Mouse (Mus musculus): Measurements from ENCODE around the gene C2. TPM values are rescaled to one million over a fixed set of nuclear protein-coding genes. Genes with fewer than 3 reads are reported as not detected.
"Not testable (repeated sequence)": the region's sequence is repeated elsewhere in the genome, so short reads cannot be mapped to it uniquely, and the experiment has no call there.

The C2 gene
- polyA plus RNA-seq, 1 experiment from 2014 or later: 7.6 TPM

- DNase-seq (ENCODE audit: low spot score): no peak
Measured at GRCm38 (mm10) chr17:34837464-34838324, 60.4 kb downstream of the C2 start.

GRCm38 (mm10) chr17:34836856-34837221, 61.2 kb downstream of the C2 start, which contains the start of the genes Stk19 and Dxo:
Stk19 (minus strand) TSS chr17:34836945.
Dxo (plus strand) TSS chr17:34837019.
- peak; percentile 96 for DNase-seq (ENCODE audit: low spot score)

- DNase-seq (ENCODE audit: low spot score): no peak
Measured at GRCm38 (mm10) chr17:34836155-34836855, 61.8 kb downstream of the C2 start.

- DNase-seq (ENCODE audit: low spot score): not testable (repeated sequence)
Measured at GRCm38 (mm10) chr17:34830776-34831175, 67.3 kb downstream of the C2 start.

GRCm38 (mm10) chr17:34814818-34815370, 83.2 kb downstream of the C2 start:
- DNase-seq (ENCODE audit: low spot score): no peak

- peak; percentile 35 for DNase-seq (ENCODE audit: low spot score)
Measured at GRCm38 (mm10) chr17:34813747-34814146, 84.3 kb downstream of the C2 start.

Small RNA genes within 50 kb of the gene (microRNA-seq; reads per million reads assigned to microRNA genes)
- not detected for gene Mir6970 (ENCODE audit: borderline number of aligned reads)
- 4.2 reads per million, percentile 3 among the genes with 10 or more reads in this experiment for gene Mir6971 (ENCODE audit: borderline number of aligned reads)
- gene Mir6972 (ENCODE audit: borderline number of aligned reads): not detected

Other genes starting within 250 kb of the C2 start
- gene Tnxb, start 227.7 kb downstream of the C2 start, polyA plus RNA-seq (2015; fragmentation: Nextera tagmentation; extraction: Ambion mirVana): 0.54 and 0.59 TPM in 2 replicates
- 0.32 and 0.49 TPM in 2 replicates for gene C4b, start 154.4 kb downstream of the C2 start, polyA plus RNA-seq (2015; fragmentation: Nextera tagmentation; extraction: Ambion mirVana)
- not detected in 2 replicates for gene Cyp21a1, start 93.7 kb downstream of the C2 start, polyA plus RNA-seq (2015; fragmentation: Nextera tagmentation; extraction: Ambion mirVana)
- 39.3 and 48.6 TPM in 2 replicates for gene Stk19, start 61.3 kb downstream of the C2 start, polyA plus RNA-seq (2015; fragmentation: Nextera tagmentation; extraction: Ambion mirVana)
- 48.8 and 53.3 TPM in 2 replicates for gene Dxo, start 61.2 kb downstream of the C2 start, polyA plus RNA-seq (2015; fragmentation: Nextera tagmentation; extraction: Ambion mirVana)
- gene Skiv2l, start 48.1 kb downstream of the C2 start, polyA plus RNA-seq (2015; fragmentation: Nextera tagmentation; extraction: Ambion mirVana): 49.7 and 50.1 TPM in 2 replicates
- 82.4 and 88.6 TPM in 2 replicates for gene Nelfe, start 47.9 kb downstream of the C2 start, polyA plus RNA-seq (2015; fragmentation: Nextera tagmentation; extraction: Ambion mirVana)
- 5.2 and 6.2 TPM in 2 replicates for gene Cfb, start 35.7 kb downstream of the C2 start, polyA plus RNA-seq (2015; fragmentation: Nextera tagmentation; extraction: Ambion mirVana)
- gene Zbtb12, start 18.8 kb downstream of the C2 start, polyA plus RNA-seq (2015; fragmentation: Nextera tagmentation; extraction: Ambion mirVana): 1.6 and 1.7 TPM in 2 replicates
- not detected in 2 replicates for gene Gm20547, start 16.2 kb downstream of the C2 start, polyA plus RNA-seq (2015; fragmentation: Nextera tagmentation; extraction: Ambion mirVana)
- 38.6 and 47.9 TPM in 2 replicates for gene Ehmt2, start 204 bp upstream of the C2 start, polyA plus RNA-seq (2015; fragmentation: Nextera tagmentation; extraction: Ambion mirVana)
- 0.57 and 0.81 TPM in 2 replicates for gene Slc44a4, start 16.2 kb upstream of the C2 start, polyA plus RNA-seq (2015; fragmentation: Nextera tagmentation; extraction: Ambion mirVana)
- 25.7 and 28.2 TPM in 2 replicates for gene Neu1, start 33.0 kb upstream of the C2 start, polyA plus RNA-seq (2015; fragmentation: Nextera tagmentation; extraction: Ambion mirVana)
- 0.72 and 0.83 TPM in 2 replicates for gene Hspa1b, start 61.0 kb upstream of the C2 start, polyA plus RNA-seq (2015; fragmentation: Nextera tagmentation; extraction: Ambion mirVana)
- gene Gm20481, start 71.6 kb upstream of the C2 start, polyA plus RNA-seq (2015; fragmentation: Nextera tagmentation; extraction: Ambion mirVana): not detected in 2 replicates
- 6.8 and 7.6 TPM in 2 replicates for gene Hspa1a, start 73.9 kb upstream of the C2 start, polyA plus RNA-seq (2015; fragmentation: Nextera tagmentation; extraction: Ambion mirVana)
- 0.09 and 0.27 TPM in 2 replicates for gene Hspa1l, start 74.4 kb upstream of the C2 start, polyA plus RNA-seq (2015; fragmentation: Nextera tagmentation; extraction: Ambion mirVana)
- 179 and 197 TPM in 2 replicates for gene Lsm2, start 83.6 kb upstream of the C2 start, polyA plus RNA-seq (2015; fragmentation: Nextera tagmentation; extraction: Ambion mirVana)
- gene Vars, start 102.7 kb upstream of the C2 start, polyA plus RNA-seq (2015; fragmentation: Nextera tagmentation; extraction: Ambion mirVana): 125 and 138 TPM in 2 replicates
- gene Vwa7, start 118.3 kb upstream of the C2 start, polyA plus RNA-seq (2015; fragmentation: Nextera tagmentation; extraction: Ambion mirVana): 0.26 and 0.36 TPM in 2 replicates
- 18.2 and 22.5 TPM in 2 replicates for gene Sapcd1, start 129.8 kb upstream of the C2 start, polyA plus RNA-seq (2015; fragmentation: Nextera tagmentation; extraction: Ambion mirVana)
- gene Msh5, start 148.5 kb upstream of the C2 start, polyA plus RNA-seq (2015; fragmentation: Nextera tagmentation; extraction: Ambion mirVana): 8.9 and 13.5 TPM in 2 replicates
- gene Clic1, start 151.7 kb upstream of the C2 start, polyA plus RNA-seq (2015; fragmentation: Nextera tagmentation; extraction: Ambion mirVana): 501 and 524 TPM in 2 replicates
- gene Ddah2, start 160.8 kb upstream of the C2 start, polyA plus RNA-seq (2015; fragmentation: Nextera tagmentation; extraction: Ambion mirVana): 51.6 and 57.5 TPM in 2 replicates
- gene Ly6g6c, start 167.1 kb upstream of the C2 start, polyA plus RNA-seq (2015; fragmentation: Nextera tagmentation; extraction: Ambion mirVana): 0.27 and 0.57 TPM in 2 replicates
- gene Mpig6b, start 167.9 kb upstream of the C2 start, polyA plus RNA-seq (2015; fragmentation: Nextera tagmentation; extraction: Ambion mirVana): 0.06 and 0.08 TPM in 2 replicates
- 0.89 and 1.0 TPM in 2 replicates for gene Ly6g6e, start 178.6 kb upstream of the C2 start, polyA plus RNA-seq (2015; fragmentation: Nextera tagmentation; extraction: Ambion mirVana)
- 0.55 and 0.60 TPM in 2 replicates for gene Ly6g6d, start 179.8 kb upstream of the C2 start, polyA plus RNA-seq (2015; fragmentation: Nextera tagmentation; extraction: Ambion mirVana)
- 0.12 TPM in 1 of 2 replicates, not detected in the other for gene Ly6g6f, start 187.3 kb upstream of the C2 start, polyA plus RNA-seq (2015; fragmentation: Nextera tagmentation; extraction: Ambion mirVana)
- gene Abhd16a, start 191.0 kb upstream of the C2 start, polyA plus RNA-seq (2015; fragmentation: Nextera tagmentation; extraction: Ambion mirVana): 85.3 and 90.6 TPM in 2 replicates
- 0.37 TPM in 1 of 2 replicates, not detected in the other for gene Ly6g5c, start 210.0 kb upstream of the C2 start, polyA plus RNA-seq (2015; fragmentation: Nextera tagmentation; extraction: Ambion mirVana)
- 3.7 and 4.0 TPM in 2 replicates for gene Ly6g5b, start 217.2 kb upstream of the C2 start, polyA plus RNA-seq (2015; fragmentation: Nextera tagmentation; extraction: Ambion mirVana)
- gene Gpank1, start 223.2 kb upstream of the C2 start, polyA plus RNA-seq (2015; fragmentation: Nextera tagmentation; extraction: Ambion mirVana): 26.9 and 31.2 TPM in 2 replicates
- 348 and 353 TPM in 2 replicates for gene Csnk2b, start 223.8 kb upstream of the C2 start, polyA plus RNA-seq (2015; fragmentation: Nextera tagmentation; extraction: Ambion mirVana)
- gene D17H6S53E, start 228.1 kb upstream of the C2 start, polyA plus RNA-seq (2015; fragmentation: Nextera tagmentation; extraction: Ambion mirVana): 11.2 and 14.7 TPM in 2 replicates
- 0.18 and 0.21 TPM in 2 replicates for gene Apom, start 233.8 kb upstream of the C2 start, polyA plus RNA-seq (2015; fragmentation: Nextera tagmentation; extraction: Ambion mirVana)
- 42.3 and 48.0 TPM in 2 replicates for gene Bag6, start 236.9 kb upstream of the C2 start, polyA plus RNA-seq (2015; fragmentation: Nextera tagmentation; extraction: Ambion mirVana)